Mouse (Mus musculus) erythroblast, embryonic 14.5 days (primary cell): ENCODE measurements around the gene Mpv17l2. TPM values are rescaled to one million over a fixed set of nuclear protein-coding genes. Genes with fewer than 3 reads are reported as not detected.

Experiments used
- H3K27me3 ChIP-seq: 2 replicates; pipeline ENCODE4 v1.6.1; 2012; ENCODE audit warnings: inconsistent platforms; ENCODE audit not compliant: control insufficient read depth
- H3K36me3 ChIP-seq: 2 replicates; pipeline ENCODE4 v1.6.1; 2012; ENCODE audit warnings: mild to moderate bottlenecking, inconsistent platforms; ENCODE audit not compliant: control insufficient read depth
- H3K4me1 ChIP-seq: 2 replicates; pipeline ENCODE4 v1.6.1; 2012; ENCODE audit warnings: inconsistent platforms; ENCODE audit not compliant: control insufficient read depth
- H3K4me3 ChIP-seq: replicated peaks from 2 replicates; pipeline ENCODE3; 2012; ENCODE audit warnings: moderate library complexity, mild to moderate bottlenecking, inconsistent platforms
- H3K9me3 ChIP-seq: 2 replicates; pipeline ENCODE4 v1.6.1; 2012; ENCODE audit warnings: low read length, inconsistent platforms, mixed read lengths; ENCODE audit not compliant: control insufficient read depth
- GATA1 ChIP-seq: IDR thresholded peaks from 2 replicates; pipeline ENCODE4 v1.6.1; 2012; ENCODE audit warnings: low read length, inconsistent platforms, mixed read lengths
- TAL1 ChIP-seq: IDR thresholded peaks from 3 replicates; pipeline ENCODE4 v1.6.1; 2012; ENCODE audit warnings: low read length, inconsistent platforms, mixed read lengths
- polyA plus RNA-seq: library from polyadenylated mRNA; stranded (reverse); fragments of >175 nt; gene quantifications from 2 replicates; pipeline ENCODE4 v1.2.3, GENCODE M21; 2012

The Mpv17l2 gene
- polyA plus RNA-seq, 1 experiment, result 11.4 TPM

GRCm38 (mm10) chr8:70801830-70802229, 41.1 kb upstream of the Mpv17l2 start:
- Histone ChIP-seq H3K27me3 (peaks cover 53% of the 10 kb centered on the region), H3K4me3 (no peak overlapping the region), H3K4me1 (peaks cover 65% of the 10 kb centered on the region), H3K36me3 (no peaks in the 10 kb centered on the region), H3K9me3 (no peaks in the 10 kb centered on the region; the same call in 1 of the 2 replicates)
- TF ChIP-seq GATA1, result no peak
- TF ChIP-seq TAL1, result no peak

GRCm38 (mm10) chr8:70801156-70801555, 40.4 kb upstream of the Mpv17l2 start:
- no peak overlapping the region for H3K4me3 ChIP-seq
- no peak for TF ChIP-seq TAL1
- TF ChIP-seq GATA1, result no peak
- no peaks in the 10 kb centered on the region; the same call in 1 of the 2 replicates for H3K9me3 ChIP-seq
- peaks cover 60% of the 10 kb centered on the region for H3K27me3 ChIP-seq
- H3K4me1 ChIP-seq, result peaks cover 66% of the 10 kb centered on the region
- H3K36me3 ChIP-seq, result no peaks in the 10 kb centered on the region

- Histone ChIP-seq H3K36me3 (no peaks in the 10 kb centered on the region), H3K4me1 (peaks cover 66% of the 10 kb centered on the region), H3K9me3 (no peaks in the 10 kb centered on the region; the same call in 1 of the 2 replicates), H3K4me3 (no peak overlapping the region), H3K27me3 (peaks cover 62% of the 10 kb centered on the region)
- TF ChIP-seq TAL1 (no peak), GATA1 (no peak)
Measured at GRCm38 (mm10) chr8:70800648-70801047, 39.9 kb upstream of the Mpv17l2 start.

- no peaks in the 10 kb centered on the region for H3K36me3 ChIP-seq
- H3K4me1 ChIP-seq, result peaks cover 60% of the 10 kb centered on the region
- peaks cover 78% of the 10 kb centered on the region for H3K27me3 ChIP-seq
- TF ChIP-seq GATA1 (no peak), TAL1 (no peak)
- H3K9me3 ChIP-seq, result no peaks in the 10 kb centered on the region; the same call in 1 of the 2 replicates
- H3K4me3 ChIP-seq, result no peak overlapping the region
Measured at GRCm38 (mm10) chr8:70798281-70798680, 37.5 kb upstream of the Mpv17l2 start.

- TF ChIP-seq GATA1 (no peak), TAL1 (no peak)
- H3K9me3 ChIP-seq, result peaks cover 6% of the 10 kb centered on the region
- peak overlapping the region; percentile 68 for H3K4me3 ChIP-seq
- peaks cover 62% of the 10 kb centered on the region for H3K4me1 ChIP-seq
- peaks cover 81% of the 10 kb centered on the region for H3K27me3 ChIP-seq
- H3K36me3 ChIP-seq, result no peaks in the 10 kb centered on the region
Measured at GRCm38 (mm10) chr8:70797081-70798070, 36.6 kb upstream of the Mpv17l2 start.

GRCm38 (mm10) chr8:70796403-70797080, 35.8 kb upstream of the Mpv17l2 start:
- peaks cover 63% of the 10 kb centered on the region for H3K4me1 ChIP-seq
- peaks cover 78% of the 10 kb centered on the region for H3K27me3 ChIP-seq
- H3K4me3 ChIP-seq, result peak overlapping the region; percentile 68

GRCm38 (mm10) chr8:70795370-70795769, 34.6 kb upstream of the Mpv17l2 start:
- Histone ChIP-seq H3K9me3 (peaks cover 7% of the 10 kb centered on the region), H3K27me3 (peaks cover 69% of the 10 kb centered on the region), H3K36me3 (no peaks in the 10 kb centered on the region), H3K4me1 (peaks cover 75% of the 10 kb centered on the region), H3K4me3 (no peak overlapping the region)
- TF ChIP-seq GATA1 (no peak), TAL1 (no peak)

More at GRCm38 (mm10) chr8:70796403-70797080, 35.8 kb upstream of the Mpv17l2 start:
- Histone ChIP-seq H3K36me3 (no peaks in the 10 kb centered on the region), H3K9me3 (peaks cover 7% of the 10 kb centered on the region)
- TF ChIP-seq TAL1, result no peak
- no peak for TF ChIP-seq GATA1

- TF ChIP-seq TAL1, result no peak
- no peak for TF ChIP-seq GATA1
- H3K4me3 ChIP-seq, result no peak overlapping the region
- peaks cover 81% of the 10 kb centered on the region for H3K4me1 ChIP-seq
- peaks cover 57% of the 10 kb centered on the region for H3K27me3 ChIP-seq
- H3K36me3 ChIP-seq, result peaks cover 7% of the 10 kb centered on the region
- peaks cover 7% of the 10 kb centered on the region for H3K9me3 ChIP-seq
Measured at GRCm38 (mm10) chr8:70794215-70794614, 33.5 kb upstream of the Mpv17l2 start.

GRCm38 (mm10) chr8:70792700-70793099, 32.0 kb upstream of the Mpv17l2 start:
- TF ChIP-seq TAL1 (no peak), GATA1 (no peak)
- H3K4me1 ChIP-seq, result peaks cover 87% of the 10 kb centered on the region
- H3K9me3 ChIP-seq, result peaks cover 7% of the 10 kb centered on the region
- peaks cover 42% of the 10 kb centered on the region for H3K27me3 ChIP-seq
- peak overlapping the region; percentile 72 for H3K4me3 ChIP-seq
- peaks cover 23% of the 10 kb centered on the region for H3K36me3 ChIP-seq
